Mouse (Mus musculus): Measurements from ENCODE around the gene Atp6v0b. TPM values are rescaled to one million over a fixed set of nuclear protein-coding genes. Genes with fewer than 3 reads are reported as not detected.

Atp6v0b gene
- total and polyA plus RNA-seq, 2 experiments from 2014 or later, result 216 to 356 TPM

- no peak overlapping the region for H3K27ac ChIP-seq (ENCODE audit: low read depth)
- 81% methylated on average over 15 of the region's 15 CpGs for WGBS
- no peak for DNase-seq (ENCODE audit: low spot score)
Observed at GRCm38 (mm10) chr4:117889471-117889870, 2.3 kb upstream of the Atp6v0b start.

GRCm38 (mm10) chr4:117887920-117888319 lies 787 bp upstream of the Atp6v0b start:
- H3K4me3 ChIP-seq (ENCODE audit: low read depth, low read length), result no peak overlapping the region
- H3K27ac ChIP-seq (ENCODE audit: low read depth), result no peak overlapping the region
- WGBS, result 68% methylated on average over 2 of the region's 2 CpGs
- no peaks in the 10 kb centered on the region for H3K9me3 ChIP-seq (replicated peaks; ENCODE audit: control insufficient read depth, low read length)
- no peak for ATAC-seq (ENCODE audit: insufficient read depth, low read depth)
- no peak overlapping the region for H3K4me2 ChIP-seq (ENCODE audit: low read depth, low read length)
- peaks cover 25% of the 10 kb centered on the region for H3K36me3 ChIP-seq (replicated peaks; ENCODE audit: control insufficient read depth, insufficient read depth, low read length)
- H3K27me3 ChIP-seq (ENCODE audit: control insufficient read depth, insufficient read depth, low read length), result no peaks in the 10 kb centered on the region
- H3K4me1 ChIP-seq (ENCODE audit: control insufficient read depth, insufficient read depth), result peaks cover 4% of the 10 kb centered on the region; the same call in 1 of the 2 replicates
- no peak for TF ChIP-seq EP300 (IDR thresholded peaks at IDR 0.05; ENCODE audit: low read depth)
- no peak for TF ChIP-seq CTCF (IDR thresholded peaks at IDR 0.05; ENCODE audit: low read depth)
- DNase-seq (ENCODE audit: low spot score), result no peak
- H3K9ac ChIP-seq (replicated peaks; ENCODE audit: low read depth, low read length), result no peak overlapping the region

More at GRCm38 (mm10) chr4:117889471-117889870, 2.3 kb upstream of the Atp6v0b start:
- Histone ChIP-seq H3K4me3 (ENCODE audit: low read depth, low read length) (no peak overlapping the region), H3K9me3 (replicated peaks; ENCODE audit: control insufficient read depth, low read length) (no peaks in the 10 kb centered on the region), H3K36me3 (replicated peaks; ENCODE audit: control insufficient read depth, insufficient read depth, low read length) (peaks cover 25% of the 10 kb centered on the region), H3K4me2 (ENCODE audit: low read depth, low read length) (no peak overlapping the region), H3K9ac (replicated peaks; ENCODE audit: low read depth, low read length) (no peak overlapping the region), H3K27me3 (ENCODE audit: control insufficient read depth, insufficient read depth, low read length) (no peaks in the 10 kb centered on the region), H3K4me1 (ENCODE audit: control insufficient read depth, insufficient read depth) (peaks cover 4% of the 10 kb centered on the region; the same call in 1 of the 2 replicates)
- TF ChIP-seq EP300 (IDR thresholded peaks at IDR 0.05; ENCODE audit: low read depth) (no peak), CTCF (IDR thresholded peaks at IDR 0.05; ENCODE audit: low read depth) (no peak)
- ATAC-seq (ENCODE audit: insufficient read depth, low read depth), result no peak

DNA sequence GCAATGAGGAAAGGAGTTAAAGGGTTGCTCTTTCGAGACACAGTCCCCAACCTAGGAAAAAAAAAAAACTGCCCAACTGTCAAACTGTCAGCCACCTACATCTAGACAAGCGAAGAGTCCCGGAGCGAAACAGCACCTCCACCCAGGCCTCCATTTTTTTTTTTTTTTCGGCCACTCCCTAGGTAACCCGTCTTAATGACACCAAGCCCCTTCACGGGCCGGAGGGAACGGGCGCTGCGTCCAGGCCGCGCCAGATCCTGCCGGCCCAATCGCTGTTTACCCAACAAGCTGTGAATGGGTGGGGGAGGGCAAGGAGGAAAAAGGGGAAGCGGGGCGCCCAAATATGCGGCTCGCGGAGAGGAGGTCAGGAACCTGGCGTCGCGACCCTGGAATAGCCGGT lies 489 bp downstream of the Atp6v0b start:
- peak overlapping the region; percentile 54 for H3K27ac ChIP-seq (ENCODE audit: low read depth)
- H3K27me3 ChIP-seq (ENCODE audit: control insufficient read depth, insufficient read depth, low read length), result no peaks in the 10 kb centered on the region
- ATAC-seq (ENCODE audit: insufficient read depth, low read depth) (no peak), DNase-seq (ENCODE audit: low spot score) (no peak)
- peaks cover 4% of the 10 kb centered on the region; the same call in 1 of the 2 replicates for H3K4me1 ChIP-seq (ENCODE audit: control insufficient read depth, insufficient read depth)
- peak overlapping the region; percentile 97 for H3K4me2 ChIP-seq (ENCODE audit: low read depth, low read length)
- H3K36me3 ChIP-seq (replicated peaks; ENCODE audit: control insufficient read depth, insufficient read depth, low read length), result peaks cover 25% of the 10 kb centered on the region
- 2% methylated on average over 22 of the region's 24 CpGs for WGBS
- H3K9me3 ChIP-seq (replicated peaks; ENCODE audit: control insufficient read depth, low read length), result no peaks in the 10 kb centered on the region
- TF ChIP-seq EP300 (IDR thresholded peaks at IDR 0.05; ENCODE audit: low read depth) (no peak), CTCF (IDR thresholded peaks at IDR 0.05; ENCODE audit: low read depth) (no peak)
- peak overlapping the region; percentile 77 for H3K9ac ChIP-seq (replicated peaks; ENCODE audit: low read depth, low read length)
- peak overlapping the region; percentile 90 for H3K4me3 ChIP-seq (ENCODE audit: low read depth, low read length)

GRCm38 (mm10) chr4:117885994-117886393 lies 1.1 kb downstream of the Atp6v0b start:
- Histone ChIP-seq H3K27ac (ENCODE audit: low read depth) (no peak overlapping the region), H3K4me3 (ENCODE audit: low read depth, low read length) (peak overlapping the region; percentile 90; the same call in 1 of the 2 replicates), H3K9ac (replicated peaks; ENCODE audit: low read depth, low read length) (no peak overlapping the region)

DNA sequence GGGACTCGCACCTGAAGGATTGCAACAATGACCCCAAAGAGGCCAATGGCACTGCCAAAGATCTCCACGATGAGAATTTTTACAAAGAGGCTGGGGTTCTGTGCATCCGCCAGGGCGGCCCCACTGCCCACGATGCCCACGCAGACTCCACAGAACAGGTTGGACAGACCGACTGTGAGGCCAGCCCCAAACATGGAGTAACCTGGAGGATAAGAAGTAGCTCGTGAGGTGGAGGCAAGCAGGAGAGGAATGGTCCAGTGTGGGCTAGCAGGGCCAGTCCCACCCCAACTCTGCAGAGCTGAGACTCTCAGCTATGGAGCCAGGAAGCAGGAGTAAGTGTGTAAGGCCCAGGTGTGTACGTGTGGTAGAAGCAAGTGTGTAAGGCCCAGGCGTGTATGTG lies 2.0 kb downstream of the Atp6v0b start:
- Histone ChIP-seq H3K4me3 (ENCODE audit: low read depth, low read length) (no peak overlapping the region), H3K27me3 (ENCODE audit: control insufficient read depth, insufficient read depth, low read length) (no peaks in the 10 kb centered on the region), H3K36me3 (replicated peaks; ENCODE audit: control insufficient read depth, insufficient read depth, low read length) (peaks cover 25% of the 10 kb centered on the region), H3K4me2 (ENCODE audit: low read depth, low read length) (no peak overlapping the region), H3K9ac (replicated peaks; ENCODE audit: low read depth, low read length) (no peak overlapping the region), H3K27ac (ENCODE audit: low read depth) (no peak overlapping the region), H3K4me1 (ENCODE audit: control insufficient read depth, insufficient read depth) (no peaks in the 10 kb centered on the region), H3K9me3 (replicated peaks; ENCODE audit: control insufficient read depth, low read length) (no peaks in the 10 kb centered on the region)
- DNase-seq (ENCODE audit: low spot score) (no peak), ATAC-seq (ENCODE audit: insufficient read depth, low read depth) (no peak)
- TF ChIP-seq EP300 (IDR thresholded peaks at IDR 0.05; ENCODE audit: low read depth), result no peak
- TF ChIP-seq CTCF (IDR thresholded peaks at IDR 0.05; ENCODE audit: low read depth), result no peak
- WGBS, result 95% methylated on average over 10 of the region's 10 CpGs

More at GRCm38 (mm10) chr4:117885994-117886393, 1.1 kb downstream of the Atp6v0b start:
- Histone ChIP-seq H3K4me2 (ENCODE audit: low read depth, low read length) (peak overlapping the region; percentile 97), H3K36me3 (replicated peaks; ENCODE audit: control insufficient read depth, insufficient read depth, low read length) (peaks cover 25% of the 10 kb centered on the region), H3K9me3 (replicated peaks; ENCODE audit: control insufficient read depth, low read length) (no peaks in the 10 kb centered on the region), H3K27me3 (ENCODE audit: control insufficient read depth, insufficient read depth, low read length) (no peaks in the 10 kb centered on the region), H3K4me1 (ENCODE audit: control insufficient read depth, insufficient read depth) (peaks cover under 1% of the 10 kb centered on the region; the same call in 1 of the 2 replicates)
- ATAC-seq (ENCODE audit: insufficient read depth, low read depth) (no peak), DNase-seq (ENCODE audit: low spot score) (no peak)
- TF ChIP-seq CTCF (IDR thresholded peaks at IDR 0.05; ENCODE audit: low read depth) (no peak), EP300 (IDR thresholded peaks at IDR 0.05; ENCODE audit: low read depth) (no peak)
- WGBS, result 75% methylated on average over 9 of the region's 9 CpGs

DNA sequence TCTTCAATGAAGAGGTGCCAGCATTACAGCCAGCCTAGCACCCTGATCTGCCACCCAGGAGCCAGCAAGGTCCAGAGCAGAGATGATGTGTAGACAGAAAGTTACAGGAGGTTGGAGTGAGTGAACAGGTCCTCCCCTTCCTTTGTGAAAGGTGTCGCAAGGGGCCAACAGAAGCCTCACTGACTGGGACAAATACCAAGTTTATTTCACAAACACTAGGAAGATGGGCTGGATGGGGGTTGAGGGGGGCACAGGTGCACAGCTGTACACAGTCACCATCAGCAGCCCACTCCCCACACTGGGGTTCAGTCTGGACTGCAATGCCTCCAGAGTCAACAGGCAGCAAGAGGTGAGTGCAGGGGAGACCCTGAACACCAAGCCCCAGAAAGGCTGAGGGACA lies 3.0 kb downstream of the Atp6v0b start:
- no peak for TF ChIP-seq EP300 (IDR thresholded peaks at IDR 0.05; ENCODE audit: low read depth)
- TF ChIP-seq CTCF (IDR thresholded peaks at IDR 0.05; ENCODE audit: low read depth), result no peak
- no peaks in the 10 kb centered on the region for H3K27me3 ChIP-seq (ENCODE audit: control insufficient read depth, insufficient read depth, low read length)
- DNase-seq (ENCODE audit: low spot score), result no peak
- H3K9ac ChIP-seq (replicated peaks; ENCODE audit: low read depth, low read length), result no peak overlapping the region
- H3K4me2 ChIP-seq (ENCODE audit: low read depth, low read length), result no peak overlapping the region
- no peaks in the 10 kb centered on the region for H3K9me3 ChIP-seq (replicated peaks; ENCODE audit: control insufficient read depth, low read length)
- peaks cover 21% of the 10 kb centered on the region for H3K36me3 ChIP-seq (replicated peaks; ENCODE audit: control insufficient read depth, insufficient read depth, low read length)
- no peak for ATAC-seq (ENCODE audit: insufficient read depth, low read depth)
- no peaks in the 10 kb centered on the region for H3K4me1 ChIP-seq (ENCODE audit: control insufficient read depth, insufficient read depth)
- whole genome bisulfite sequencing, result 86% methylated on average over 1 of the region's 1 CpGs
- H3K4me3 ChIP-seq (ENCODE audit: low read depth, low read length), result no peak overlapping the region
- no peak overlapping the region for H3K27ac ChIP-seq (ENCODE audit: low read depth)

All from heart, postnatal 0 days (tissue).